Mouse (Mus musculus) adrenal gland, postnatal 25 days (tissue): Measurements from ENCODE around the gene Gm32717. TPM values are rescaled to one million over a fixed set of nuclear protein-coding genes. Genes with fewer than 3 reads are reported as not detected.
A peak's percentile ranks its signal among the peaks of the same experiment; 100 is the strongest.
"Not testable (repeated sequence)": the region's sequence is repeated elsewhere in the genome, so short reads cannot be mapped to it uniquely, and the experiment has no call there.

Experiments
- DNase-seq: peaks from one replicate; pipeline ENCODE4 v3.0.0; 2021; ENCODE audit warnings: mixed read lengths
- long read RNA-seq: library from polyadenylated mRNA; stranded (forward); transcript quantifications from one replicate; pipeline ENCODE4 v2.0.0, GENCODE M21; 2021
- total RNA-seq: library from RNA; stranded (reverse); gene quantifications from 2 replicates; pipeline ENCODE4 v1.2.3, GENCODE M21; 2021

Gene Gm32717
- total RNA-seq = 0.49 TPM in 1 of 2 replicates, not detected in the other
- long read RNA-seq = 0 reads

GRCm38 (mm10) chr10:118240680-118241079, at the start of gene Gm32717:
TSS of gene Gm32717 (minus strand) at chr10:118240780.
- not testable (repeated sequence) for DNase-seq

- DNase-seq = not testable (repeated sequence)
Measured at GRCm38 (mm10) chr10:118283016-118283415, 42.4 kb upstream of the Gm32717 start.

GRCm38 (mm10) chr10:118282565-118282964, 42.0 kb upstream of the Gm32717 start:
- not testable (repeated sequence) for DNase-seq

DNA sequence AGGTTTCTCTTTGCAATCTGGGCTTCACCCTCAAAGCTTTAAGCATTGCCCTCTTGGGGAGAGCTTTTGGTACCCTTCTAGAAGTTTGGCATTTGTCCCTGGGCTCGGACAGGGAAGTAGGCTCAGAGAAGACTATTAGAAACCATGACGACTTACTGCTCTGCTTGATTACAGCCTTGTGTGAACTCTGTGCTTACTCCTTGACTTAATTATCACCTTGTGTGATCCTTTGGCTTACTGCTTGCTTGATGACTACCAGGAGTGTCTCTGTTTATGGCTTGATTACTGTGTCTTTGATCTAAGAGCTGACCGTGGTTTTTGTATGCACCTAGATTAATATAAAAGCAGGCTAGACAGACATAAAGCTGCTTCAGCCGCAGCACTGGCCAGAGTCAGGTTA, 37.5 kb upstream of the Gm32717 start:
- DNase-seq = not testable (repeated sequence)

DNA sequence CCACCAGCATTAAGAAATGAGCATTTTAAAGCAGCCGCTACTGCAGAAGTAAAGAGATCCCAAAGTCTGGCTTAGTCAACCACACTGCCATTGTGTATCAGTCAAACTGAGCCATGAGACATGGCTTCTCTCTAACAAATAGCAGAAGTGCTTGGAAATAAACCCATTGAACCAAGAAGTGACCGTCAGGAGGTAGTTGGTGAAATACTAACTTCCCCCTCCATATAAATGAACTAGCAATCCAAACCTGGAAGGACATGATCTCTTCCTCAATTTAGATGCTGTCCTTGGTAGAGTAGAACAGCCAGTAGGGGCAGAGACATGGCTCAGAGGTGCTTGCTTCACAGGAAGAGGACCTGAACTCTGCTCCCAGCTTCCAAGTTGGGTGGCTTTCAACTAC, 30.8 kb upstream of the Gm32717 start:
- DNase-seq = not testable (repeated sequence)

- not testable (repeated sequence) for DNase-seq
Measured at GRCm38 (mm10) chr10:118268812-118269211, 28.2 kb upstream of the Gm32717 start.

DNA sequence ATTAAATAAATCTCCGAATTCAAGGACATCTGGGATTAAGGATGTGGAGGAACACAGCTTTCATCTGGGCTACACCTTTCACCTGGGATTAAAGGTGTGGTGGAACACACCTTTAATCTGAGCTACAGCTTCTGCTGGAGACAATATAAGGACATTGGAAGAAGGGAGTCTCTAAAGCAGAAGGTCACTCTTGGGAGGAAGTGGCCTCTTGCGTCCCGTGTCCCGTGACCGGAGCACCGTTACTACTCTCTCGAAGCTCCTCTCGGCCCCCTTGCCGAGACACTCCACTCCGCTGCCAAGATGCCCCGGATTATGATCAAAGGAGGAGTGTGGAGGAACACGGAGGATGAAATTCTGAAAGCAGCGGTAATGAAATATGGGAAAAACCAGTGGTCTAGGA, 17.8 kb upstream of the Gm32717 start, which contains the start of gene Gm32802:
TSS of gene Gm32802 (plus strand) at position 301 of the 400 bp plus-strand sequence.
- not testable (repeated sequence) for DNase-seq

DNA sequence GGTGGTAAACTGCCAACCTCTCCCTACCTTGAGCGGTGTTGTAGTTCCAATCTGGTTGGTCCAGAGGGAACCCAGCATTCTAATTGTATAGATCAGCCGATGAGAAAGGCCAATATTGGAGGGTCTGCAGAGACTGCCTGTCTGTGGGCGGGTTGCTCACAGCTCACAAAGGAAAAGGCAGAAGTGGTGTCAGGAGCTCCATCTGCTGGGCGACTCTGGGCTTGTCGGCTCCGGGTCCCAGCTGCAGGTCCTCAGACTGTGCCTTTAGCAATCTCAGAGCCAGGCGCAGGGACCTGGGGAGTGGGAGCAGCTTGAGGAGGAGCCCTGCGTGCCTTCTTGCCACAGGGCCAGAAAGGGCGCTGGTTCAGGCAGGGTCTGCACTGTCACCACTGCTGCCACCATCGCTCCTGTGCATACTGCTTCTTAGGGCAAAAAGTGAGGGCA, 10.3 kb upstream of the Gm32717 start:
- peak; percentile 20 for DNase-seq

DNA sequence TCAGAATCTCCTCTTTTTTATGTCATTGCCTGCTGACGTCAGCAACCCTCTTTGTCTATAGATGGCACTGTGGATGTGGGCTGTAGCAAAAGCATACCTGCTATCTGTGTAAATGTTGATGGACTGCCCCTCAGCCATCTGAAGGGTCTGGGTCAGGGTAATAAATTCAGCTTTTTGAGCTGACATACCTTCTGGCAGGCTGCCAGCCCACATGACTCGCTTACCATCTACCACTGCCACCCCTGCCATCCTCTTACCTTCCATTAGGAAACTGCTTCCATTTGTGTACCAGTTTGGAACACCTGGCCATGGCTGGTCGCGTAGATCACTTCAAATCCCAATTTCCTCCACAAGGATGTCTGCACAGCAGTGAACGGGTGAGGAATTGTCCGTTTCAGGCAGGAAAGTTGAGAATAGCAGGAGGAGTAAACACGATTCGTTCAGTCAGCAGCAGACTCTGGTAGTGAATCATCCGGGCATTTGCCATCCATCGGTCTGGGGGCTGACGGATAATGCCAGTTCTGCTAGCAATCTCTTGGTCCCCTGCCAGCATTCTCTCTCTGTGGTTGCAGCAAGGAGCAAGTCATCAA, 8.5 kb upstream of the Gm32717 start:
- DNase-seq = peak; percentile 18

- DNase-seq = not testable (repeated sequence)
Measured at GRCm38 (mm10) chr10:118232607-118233006, 8.0 kb downstream of the Gm32717 start.

DNA sequence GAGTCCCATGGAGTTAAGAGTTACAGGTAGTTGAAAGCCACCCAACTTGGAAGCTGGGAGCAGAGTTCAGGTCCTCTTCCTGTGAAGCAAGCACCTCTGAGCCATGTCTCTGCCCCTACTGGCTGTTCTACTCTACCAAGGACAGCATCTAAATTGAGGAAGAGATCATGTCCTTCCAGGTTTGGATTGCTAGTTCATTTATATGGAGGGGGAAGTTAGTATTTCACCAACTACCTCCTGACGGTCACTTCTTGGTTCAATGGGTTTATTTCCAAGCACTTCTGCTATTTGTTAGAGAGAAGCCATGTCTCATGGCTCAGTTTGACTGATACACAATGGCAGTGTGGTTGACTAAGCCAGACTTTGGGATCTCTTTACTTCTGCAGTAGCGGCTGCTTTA, 13.0 kb downstream of the Gm32717 start:
- not testable (repeated sequence) for DNase-seq

GRCm38 (mm10) chr10:118215719-118216393, 24.7 kb downstream of the Gm32717 start:
- not testable (repeated sequence) for DNase-seq

GRCm38 (mm10) chr10:118204642-118205041, 35.9 kb downstream of the Gm32717 start, which contains the start of gene Il22:
TSS of gene Il22 (plus strand) at chr10:118204942.
- DNase-seq = no peak

DNA sequence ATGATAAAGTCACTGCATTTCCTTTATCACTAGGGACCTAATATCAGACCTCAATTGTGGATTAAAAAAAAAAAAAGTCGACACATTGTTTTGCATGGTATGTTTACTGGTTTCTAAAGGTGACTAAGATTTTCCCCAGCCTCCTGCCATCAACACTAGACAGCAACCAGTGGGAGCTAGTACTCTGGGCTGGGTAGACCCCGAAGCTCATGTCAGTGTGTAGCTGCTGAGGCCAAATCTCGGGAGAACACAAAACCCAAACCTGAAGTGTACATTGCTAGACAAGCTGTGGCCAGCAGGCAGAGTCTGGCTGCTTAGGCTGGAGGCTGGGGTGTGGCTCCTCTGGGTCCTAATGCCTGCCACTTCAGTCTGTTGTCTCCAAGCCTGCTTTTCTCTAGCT, 45.4 kb downstream of the Gm32717 start:
- DNase-seq = not testable (repeated sequence)

Other genes with a start within 250 kb of the Gm32717 start
- gene Mdm1, start 99.0 kb downstream of the Gm32717 start, total RNA-seq = 11.7 and 16.6 TPM in 2 replicates
- gene Il22, start 35.8 kb downstream of the Gm32717 start, total RNA-seq = not detected in 2 replicates
- 0.49 TPM in 1 of 2 replicates, not detected in the other for gene Gm32802, start 17.9 kb upstream of the Gm32717 start, total RNA-seq
- not detected in 2 replicates for gene Iltifb, start 54.3 kb upstream of the Gm32717 start, total RNA-seq
- not detected in 2 replicates for gene Gm9040, start 86.2 kb upstream of the Gm32717 start, total RNA-seq
- gene Gm9044, start 91.6 kb upstream of the Gm32717 start, total RNA-seq = not detected in 2 replicates
- not detected in 2 replicates for gene Gm9045, start 97.1 kb upstream of the Gm32717 start, total RNA-seq
- not detected in 2 replicates for gene Gm9046, start 102.5 kb upstream of the Gm32717 start, total RNA-seq
- gene Gm9048, start 107.9 kb upstream of the Gm32717 start, total RNA-seq = not detected in 2 replicates
- gene Gm9049, start 113.3 kb upstream of the Gm32717 start, total RNA-seq = not detected in 2 replicates
- not detected in 2 replicates for gene Ifng, start 200.3 kb upstream of the Gm32717 start, total RNA-seq